Mouse (Mus musculus): ENCODE results near the gene Tram1l1. TPM values are rescaled to one million over a fixed set of nuclear protein-coding genes. Genes with fewer than 3 reads are reported as not detected.
A peak's percentile ranks its signal among the peaks of the same experiment; 100 is the strongest.
"Not testable (repeated sequence)": the region's sequence is repeated elsewhere in the genome, so short reads cannot be mapped to it uniquely, and the experiment has no call there.

The Tram1l1 gene
- 10 to 100 TPM; 15.9 to 16.0 TPM for total RNA-seq (2021)
- long read RNA-seq, experiment 1, transcript Tram1l1-201 (1 exons, 3,889 nt), result major isoform, 40 of 40 reads
- long read RNA-seq, experiment 1, partial matches to known transcripts, result 0 of 40 reads
- long read RNA-seq, experiment 1, other reads (novel, unspliced or antisense), result 0 of 40 reads
- long read RNA-seq, experiment 2, transcript Tram1l1-201 (1 exons, 3,889 nt), result major isoform, 44 of 44 reads
- long read RNA-seq, experiment 2, partial matches to known transcripts, result 0 of 44 reads
- long read RNA-seq, experiment 2, other reads (novel, unspliced or antisense), result 0 of 44 reads

DNA sequence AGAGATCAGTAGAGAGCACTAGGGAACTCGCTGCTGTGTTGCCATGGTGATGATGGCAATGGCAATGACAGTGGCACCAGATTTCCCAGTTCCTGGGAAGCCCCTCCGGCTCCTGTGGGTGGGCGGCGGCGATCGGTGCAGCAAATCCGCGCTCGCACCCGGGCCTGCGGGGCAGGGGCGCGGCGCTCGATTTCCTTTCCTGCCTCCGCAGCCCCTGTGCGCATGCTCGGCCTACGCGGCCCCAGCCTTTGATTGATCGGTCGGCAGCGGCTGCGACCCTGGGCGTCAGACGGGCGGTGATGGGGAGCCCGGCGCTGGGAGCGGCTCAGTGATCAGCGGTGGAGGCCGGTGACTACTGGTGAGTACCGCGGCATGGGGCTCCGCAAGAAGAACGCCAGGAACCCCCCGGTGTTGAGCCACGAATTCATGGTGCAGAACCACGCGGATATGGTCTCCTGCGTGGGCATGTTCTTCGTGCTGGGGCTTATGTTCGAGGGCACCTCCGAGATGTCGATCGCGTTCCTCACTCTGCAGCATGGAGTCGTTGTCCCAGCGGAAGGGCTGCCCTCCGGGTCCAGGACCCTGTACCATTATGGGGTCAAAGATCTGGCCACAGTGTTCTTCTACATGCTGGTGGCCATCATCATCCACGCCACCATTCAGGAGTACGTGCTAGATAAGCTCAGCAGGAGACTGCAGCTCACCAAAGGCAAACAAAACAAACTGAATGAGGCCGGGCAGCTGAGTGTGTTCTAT is at the start of gene Tram1l1:
Tram1l1 (plus strand) TSS at position 35 of the 756 bp plus-strand sequence.
- no peak for TF ChIP-seq CTCF (conservative IDR thresholded peaks at IDR 0.05)
- peak; percentile 80 to 86 for DNase-seq (ENCODE audit: low spot score in 2 of 2)
- H3K27ac ChIP-seq, result peak within 1 kb of the TSS; percentile 93
- H3K4me3 ChIP-seq, result peak within 1 kb of the TSS; percentile 60

DNA sequence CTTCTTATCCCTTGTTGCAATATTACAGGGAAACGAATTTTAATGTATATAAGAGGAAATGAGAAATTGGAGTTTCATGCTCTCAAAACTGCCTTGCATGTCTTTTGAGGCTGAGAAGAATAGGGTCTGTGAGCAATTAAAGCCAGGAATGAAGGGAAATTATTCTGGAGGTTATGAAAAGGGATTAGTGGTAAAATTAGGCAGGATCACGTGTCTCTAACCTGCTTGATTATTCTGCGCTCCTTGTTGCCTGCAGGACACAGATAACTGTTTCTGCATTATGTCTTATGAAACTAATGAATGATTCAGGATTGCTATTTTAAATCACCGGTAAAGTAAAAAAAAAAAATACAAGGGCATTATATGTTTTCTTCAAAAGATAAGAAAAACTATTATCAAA is 49.4 kb upstream of the Tram1l1 start:
- TF ChIP-seq CTCF (conservative IDR thresholded peaks at IDR 0.05), result no peak
- H3K27ac ChIP-seq, result no peak overlapping the region
- DNase-seq (ENCODE audit: low spot score in 2 of 2), result no peak
- H3K4me3 ChIP-seq, result no peak overlapping the region

DNA sequence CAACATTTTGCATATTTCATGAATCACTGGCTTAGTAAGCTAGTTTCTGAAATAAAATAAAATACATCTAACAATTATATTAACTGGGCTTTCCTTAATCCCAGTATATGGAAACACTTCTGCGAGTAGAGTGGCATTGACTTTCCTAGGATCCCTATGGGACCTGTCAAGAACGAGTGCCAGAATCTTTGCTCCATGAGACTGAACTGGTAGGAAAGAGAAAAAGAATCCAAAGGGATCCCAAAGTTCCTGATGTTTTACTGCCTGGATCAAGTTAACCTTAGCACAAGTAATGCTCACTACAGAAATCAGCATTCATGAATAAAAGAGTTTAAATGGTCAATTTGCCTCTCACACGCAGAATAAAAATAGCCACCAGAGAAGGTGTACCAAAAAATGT is 49.0 kb upstream of the Tram1l1 start:
- no peak for DNase-seq (ENCODE audit: low spot score in 2 of 2)
- no peak overlapping the region for H3K27ac ChIP-seq
- no peak for TF ChIP-seq CTCF (conservative IDR thresholded peaks at IDR 0.05)
- H3K4me3 ChIP-seq, result no peak overlapping the region

DNA sequence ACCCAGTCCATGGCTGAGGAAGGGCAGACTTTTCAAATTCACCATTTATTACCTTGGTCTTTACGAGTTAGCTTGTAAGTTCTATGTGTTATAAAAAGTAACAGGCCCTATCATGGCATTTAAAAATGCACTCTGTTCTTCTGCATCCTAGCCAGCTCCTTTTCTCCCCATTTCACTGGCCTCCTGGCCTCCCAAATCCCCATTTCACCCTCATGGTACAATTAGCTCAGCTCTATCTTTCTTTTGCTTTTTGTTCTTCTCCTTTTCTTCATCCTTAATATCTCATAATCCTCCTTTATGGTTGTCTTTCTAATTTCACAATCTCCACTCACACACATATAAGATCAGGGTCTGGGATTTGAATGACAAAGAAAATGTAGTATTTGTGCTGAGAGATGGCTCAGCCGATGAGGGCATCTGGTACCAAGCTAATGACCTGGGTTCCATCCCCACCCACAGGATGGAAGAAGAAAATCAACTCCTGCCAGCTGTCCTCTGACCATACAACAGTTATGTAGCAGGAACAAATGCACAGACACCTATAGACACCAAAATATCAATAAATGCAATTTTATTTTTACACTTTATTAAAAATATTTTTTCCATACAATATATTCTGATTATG is 48.1 kb upstream of the Tram1l1 start:
- TF ChIP-seq CTCF (conservative IDR thresholded peaks at IDR 0.05), result no peak
- Histone ChIP-seq H3K4me3 (no peak overlapping the region), H3K27ac (no peak overlapping the region)
- no peak for DNase-seq (ENCODE audit: low spot score in 2 of 2)

DNA sequence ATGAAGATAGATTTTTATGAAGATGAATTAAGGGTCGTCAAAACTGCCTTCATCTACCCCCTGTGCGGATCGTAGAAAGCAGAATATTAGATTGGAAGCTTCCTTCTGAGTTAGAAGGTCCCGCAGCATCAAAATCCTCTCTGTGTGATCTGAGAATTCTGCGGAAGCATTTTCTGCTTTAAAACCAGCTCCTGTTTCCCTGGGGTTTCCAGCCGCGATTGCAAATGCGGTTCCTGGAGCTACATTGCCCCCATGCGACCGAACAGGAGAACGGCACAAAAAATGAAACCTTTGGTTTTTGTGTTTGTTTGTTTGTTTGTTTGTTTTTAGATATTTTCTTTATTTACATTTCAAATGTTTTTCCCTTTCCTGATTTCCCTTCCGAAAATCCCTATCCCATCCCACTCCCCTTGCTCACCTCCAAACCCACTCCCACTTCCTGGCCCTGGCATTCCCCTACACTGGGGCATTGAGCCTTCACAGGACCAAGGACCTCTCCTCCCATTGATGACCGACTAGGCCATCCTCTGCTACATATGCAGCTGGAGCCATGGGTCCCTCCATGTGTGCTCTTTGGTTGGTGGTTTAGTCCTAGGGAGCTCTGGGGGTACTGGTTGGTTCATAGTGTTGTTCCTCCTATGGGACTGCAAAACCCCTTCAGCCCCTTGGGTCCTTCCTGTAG is 45.6 kb upstream of the Tram1l1 start:
- DNase-seq (ENCODE audit: low spot score in 2 of 2), result peak; percentile 44 to 62
- not testable (repeated sequence) for H3K27ac ChIP-seq, H3K4me3 ChIP-seq
- peak; percentile 90 for TF ChIP-seq CTCF (conservative IDR thresholded peaks at IDR 0.05)

DNA sequence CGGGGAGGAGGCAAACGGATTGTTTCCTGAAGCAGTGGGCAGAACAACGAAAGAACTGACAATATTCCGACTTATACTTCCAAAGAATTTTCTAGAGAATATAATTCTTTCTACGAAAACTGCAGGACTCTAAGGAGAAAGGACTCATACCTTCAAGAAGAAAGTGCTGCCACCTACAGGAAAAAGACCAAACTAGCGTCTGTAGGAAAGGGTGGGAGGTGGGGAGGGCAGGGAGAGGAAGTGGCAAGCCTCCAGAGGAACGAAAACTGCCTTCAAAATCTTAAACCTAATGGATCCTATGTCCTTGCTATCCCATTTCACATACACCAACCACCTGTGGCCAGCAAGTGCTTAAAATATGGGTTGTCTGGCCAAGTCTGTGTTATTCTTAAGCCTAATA is 31.7 kb upstream of the Tram1l1 start:
- not testable (repeated sequence) for DNase-seq (ENCODE audit: low spot score in 2 of 2); H3K27ac ChIP-seq; H3K4me3 ChIP-seq
- TF ChIP-seq CTCF (conservative IDR thresholded peaks at IDR 0.05), result peak; percentile 47

DNA sequence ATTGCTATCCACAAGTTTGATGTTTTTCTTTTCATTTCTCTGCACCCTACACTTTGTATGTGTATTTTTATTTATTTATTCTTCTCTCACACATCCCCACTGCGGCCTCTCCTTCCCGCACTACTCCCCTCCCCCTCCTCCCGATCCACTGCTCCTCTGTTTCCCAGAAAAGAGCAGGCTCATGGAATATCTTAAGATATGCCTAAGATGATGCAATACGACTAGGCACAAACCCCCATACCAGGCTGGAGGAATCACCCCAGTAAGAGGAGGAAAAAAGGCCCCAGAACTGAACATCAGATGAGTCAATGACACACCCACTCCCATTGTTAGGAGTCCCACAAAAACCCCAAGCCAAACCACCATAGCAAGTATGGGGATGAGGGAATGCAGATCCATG is 1.4 kb upstream of the Tram1l1 start:
- TF ChIP-seq CTCF (conservative IDR thresholded peaks at IDR 0.05), result no peak
- no peak for DNase-seq (ENCODE audit: low spot score in 2 of 2)
- Histone ChIP-seq H3K27ac (no peak overlapping the region), H3K4me3 (no peak overlapping the region)

DNA sequence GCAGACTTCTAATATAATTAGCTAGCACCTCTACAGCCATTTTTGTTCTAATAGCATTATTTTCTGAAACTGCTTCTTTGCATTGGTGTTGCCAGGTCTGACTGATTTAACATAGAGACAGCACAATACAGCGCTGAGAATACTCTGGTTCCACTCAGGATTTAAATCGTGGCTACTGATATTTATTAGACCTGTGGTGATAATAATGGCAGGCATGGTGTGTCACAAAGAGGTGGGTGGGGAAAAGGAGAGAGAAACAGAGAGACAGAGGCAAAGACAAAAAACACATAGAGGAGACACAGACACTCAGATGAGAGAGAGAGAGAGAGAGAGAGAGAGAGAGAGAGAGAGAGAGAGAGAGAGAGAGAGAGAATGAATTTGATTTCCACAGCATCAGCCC is 257 bp upstream of the Tram1l1 start:
- DNase-seq (ENCODE audit: low spot score in 2 of 2), result no peak
- TF ChIP-seq CTCF (conservative IDR thresholded peaks at IDR 0.05), result no peak
- peak overlapping the region; percentile 60 for H3K4me3 ChIP-seq
- H3K27ac ChIP-seq, result peak overlapping the region; percentile 93

DNA sequence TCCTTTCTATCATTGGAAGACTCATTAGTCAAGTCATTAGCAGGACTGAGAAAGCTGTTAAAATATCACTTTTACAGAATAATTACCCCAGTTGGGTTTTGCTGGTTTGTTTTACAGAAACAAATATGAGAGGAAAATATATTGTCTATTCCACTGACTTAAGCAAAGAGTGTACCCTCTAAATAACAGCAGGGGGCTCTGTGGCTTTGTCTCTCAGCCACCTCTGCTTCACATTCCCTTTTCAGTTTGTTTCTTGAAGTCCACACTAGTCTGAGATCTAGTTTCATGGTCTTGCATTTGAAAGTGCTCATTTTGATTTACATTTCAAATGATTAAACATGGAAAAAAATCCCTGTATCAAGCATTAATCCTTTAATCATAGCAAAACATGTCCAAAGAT is 25.8 kb downstream of the Tram1l1 start:
- peak; percentile 76 for TF ChIP-seq CTCF (conservative IDR thresholded peaks at IDR 0.05)
- no peak overlapping the region for H3K4me3 ChIP-seq
- no peak for DNase-seq (ENCODE audit: low spot score in 2 of 2)
- no peak overlapping the region for H3K27ac ChIP-seq

DNA sequence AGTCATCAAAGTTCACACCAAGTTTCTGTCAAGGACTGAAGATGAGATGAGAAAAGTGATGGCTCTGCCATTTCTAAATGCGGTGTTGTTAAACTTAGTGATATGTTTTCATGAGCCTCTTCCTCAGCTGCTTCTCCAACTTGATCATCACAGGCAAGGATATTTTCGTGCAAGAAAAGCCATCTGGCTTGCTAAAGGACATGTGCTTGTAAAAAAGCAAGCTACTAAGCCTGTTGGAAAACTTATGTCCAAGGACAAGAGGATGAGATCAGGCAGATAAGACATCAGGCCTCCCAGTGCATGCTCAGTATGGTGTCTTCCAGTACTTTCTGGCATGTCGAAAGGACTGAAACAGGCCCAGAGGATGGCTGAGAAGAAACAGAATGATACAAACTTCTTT is 36.9 kb downstream of the Tram1l1 start:
- peak in 1 of 2 experiments; percentile 10 for DNase-seq (ENCODE audit: low spot score in 2 of 2)
- TF ChIP-seq CTCF (conservative IDR thresholded peaks at IDR 0.05), result no peak
- Histone ChIP-seq H3K4me3 (no peak overlapping the region), H3K27ac (no peak overlapping the region)

DNA sequence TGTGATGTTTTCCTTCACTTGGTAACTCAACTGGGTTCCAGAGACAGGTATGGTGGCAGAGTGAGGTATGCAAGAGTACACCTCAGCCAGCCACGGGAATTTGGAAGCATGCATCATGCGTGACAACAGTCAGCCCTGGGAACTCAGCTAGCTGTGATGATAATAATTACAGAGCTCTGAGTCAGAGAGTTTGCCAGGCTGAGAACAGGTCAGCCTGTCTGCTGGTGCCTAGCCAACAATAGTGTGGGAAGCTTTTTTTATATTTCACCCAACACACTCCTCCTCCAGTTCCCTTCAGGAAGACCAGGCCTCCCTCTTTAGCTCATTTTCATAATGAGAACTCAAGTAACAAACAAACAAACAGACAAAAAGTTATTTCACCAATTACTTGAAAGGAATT is 51.4 kb downstream of the Tram1l1 start:
- TF ChIP-seq CTCF (conservative IDR thresholded peaks at IDR 0.05), result no peak
- DNase-seq (ENCODE audit: low spot score in 2 of 2), result no peak
- Histone ChIP-seq H3K4me3 (no peak overlapping the region), H3K27ac (no peak overlapping the region)

Other genes starting within 250 kb of the Tram1l1 start
- gene 1700006A11Rik, start 105.2 kb downstream of the Tram1l1 start, total RNA-seq (2021), result not detected